Mouse (Mus musculus): Measurements from ENCODE around the gene Nudt11. TPM values are rescaled to one million over a fixed set of nuclear protein-coding genes. Genes with fewer than 3 reads are reported as not detected.

Gene Nudt11
- polyA plus RNA-seq (2012; rRNA removed), result 2.6 and 3.9 TPM in 2 replicates

GRCm38 (mm10) chrX:6047066-6047935 is at the start of gene Nudt11:
Gene Nudt11, plus strand, starts transcription at chrX:6047453.

GRCm38 (mm10) chrX:6082954-6083680 is 35.9 kb downstream of the Nudt11 start, which contains the start of gene AU022751:
Gene AU022751, minus strand, starts transcription at chrX:6083419.

Other genes with a start within 250 kb of the Nudt11 start
- 24.1 and 25.8 TPM in 2 replicates for gene AU022751, start 36.0 kb downstream of the Nudt11 start, polyA plus RNA-seq (2012; rRNA removed)
- 2.7 and 4.0 TPM in 2 replicates for gene Nudt10, start 125.6 kb downstream of the Nudt11 start, polyA plus RNA-seq (2012; rRNA removed)

Measured in ovary, adult 2 months (tissue).